Mouse (Mus musculus) cortical plate, adult 2 months (tissue): ENCODE data around the gene Cdk8. TPM values are rescaled to one million over a fixed set of nuclear protein-coding genes. Genes with fewer than 3 reads are reported as not detected.
A peak's percentile ranks its signal among the peaks of the same experiment; 100 is the strongest.

Source experiments
- H3K27ac ChIP-seq: fragments of 200-500 bp; 2 replicates; pipeline ENCODE4 v1.5.1; 2012; ENCODE audit warnings: low read length, control low read depth, inconsistent platforms; ENCODE audit not compliant: insufficient read depth
- H3K4me1 ChIP-seq: fragments of 200-500 bp; 2 replicates; pipeline ENCODE4 v1.6.1; 2011; ENCODE audit warnings: low read length; ENCODE audit not compliant: control insufficient read depth, insufficient read depth
- H3K4me3 ChIP-seq: fragments of 200-500 bp; 2 replicates; pipeline ENCODE4 v1.5.1; 2011; ENCODE audit warnings: mild to moderate bottlenecking, low read length, control low read depth; ENCODE audit not compliant: insufficient read depth
- CTCF ChIP-seq: fragments of 200-500 bp; IDR thresholded peaks from 2 replicates; pipeline ENCODE4 v1.5.1; 2011; ENCODE audit warnings: mild to moderate bottlenecking, control low read depth, low read length; ENCODE audit not compliant: insufficient read depth; ENCODE audit errors: extremely low read depth
- POLR2A ChIP-seq: fragments of 200-500 bp; IDR thresholded peaks from 2 replicates; pipeline ENCODE4 v1.6.1; 2011; ENCODE audit warnings: mild to moderate bottlenecking, low read length, control low read depth; ENCODE audit not compliant: insufficient read depth; ENCODE audit errors: extremely low read depth
- polyA plus RNA-seq: library from polyadenylated mRNA; depleted of rRNA; stranded (reverse); fragments of >200 nt; gene quantifications from 2 replicates; pipeline ENCODE4 v1.2.3, GENCODE M21; 2012

Gene Cdk8
- polyA plus RNA-seq, 1 experiment = 33.7 TPM

DNA sequence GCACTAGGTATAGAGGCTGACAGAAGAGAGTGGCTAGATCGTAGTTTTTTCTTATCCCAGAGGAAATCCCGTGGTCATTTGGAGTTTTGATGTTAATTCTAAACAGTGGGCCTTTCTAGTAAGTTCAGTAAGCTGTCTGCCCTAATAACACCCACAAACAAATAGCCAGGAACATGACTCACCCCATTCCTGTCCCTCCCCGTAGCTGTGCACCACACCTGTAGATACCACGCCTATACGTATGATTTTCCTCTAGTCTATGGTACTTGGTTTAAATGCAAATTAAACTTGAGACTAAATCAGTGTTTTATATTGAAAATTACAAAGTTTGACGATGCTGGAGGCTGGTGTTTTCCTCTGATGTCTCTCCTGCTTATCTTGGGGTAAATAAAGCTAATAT, 83.5 kb downstream of the Cdk8 start:
- TF ChIP-seq CTCF (no peak), POLR2A (no peak)
- Histone ChIP-seq H3K4me3 (no peak overlapping the region), H3K27ac (no peak overlapping the region), H3K4me1 (peaks cover 3% of the 10 kb centered on the region; the same call in 1 of the 2 replicates)

DNA sequence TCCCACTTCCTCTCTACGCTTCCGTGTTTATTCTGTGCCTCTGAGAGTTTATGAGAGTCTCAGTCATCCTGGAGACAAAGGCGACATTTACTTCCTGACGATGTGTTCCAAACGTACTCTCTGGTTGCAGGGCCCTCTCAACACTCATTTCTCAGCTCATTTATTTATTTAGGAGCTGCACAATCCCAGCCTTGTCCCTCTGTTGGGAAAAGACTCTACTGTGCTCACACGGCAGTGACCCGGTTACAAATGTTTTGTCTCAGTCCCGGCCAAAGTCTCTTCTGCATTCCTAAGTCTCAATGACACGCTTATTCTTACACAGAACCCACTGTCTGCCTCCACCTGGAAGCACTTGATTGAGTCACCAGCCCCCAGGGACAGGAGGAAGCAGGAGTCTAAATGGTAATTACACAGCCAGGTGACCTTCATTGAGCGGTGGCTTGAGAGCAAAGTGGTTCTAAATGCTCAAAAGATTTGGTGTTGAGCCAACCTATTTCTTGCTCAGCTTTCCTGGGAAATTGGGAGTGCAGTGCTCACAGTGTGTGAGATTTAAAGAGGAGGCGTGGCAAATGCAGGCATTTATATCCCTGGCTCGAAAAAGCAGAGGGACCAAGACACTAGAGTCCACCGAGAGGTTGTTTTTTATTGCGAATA, 84.4 kb downstream of the Cdk8 start:
- TF ChIP-seq CTCF (no peak), POLR2A (no peak)
- H3K4me3 ChIP-seq = no peak overlapping the region
- H3K4me1 ChIP-seq = peaks cover 3% of the 10 kb centered on the region; the same call in 1 of the 2 replicates
- no peak overlapping the region for H3K27ac ChIP-seq

DNA sequence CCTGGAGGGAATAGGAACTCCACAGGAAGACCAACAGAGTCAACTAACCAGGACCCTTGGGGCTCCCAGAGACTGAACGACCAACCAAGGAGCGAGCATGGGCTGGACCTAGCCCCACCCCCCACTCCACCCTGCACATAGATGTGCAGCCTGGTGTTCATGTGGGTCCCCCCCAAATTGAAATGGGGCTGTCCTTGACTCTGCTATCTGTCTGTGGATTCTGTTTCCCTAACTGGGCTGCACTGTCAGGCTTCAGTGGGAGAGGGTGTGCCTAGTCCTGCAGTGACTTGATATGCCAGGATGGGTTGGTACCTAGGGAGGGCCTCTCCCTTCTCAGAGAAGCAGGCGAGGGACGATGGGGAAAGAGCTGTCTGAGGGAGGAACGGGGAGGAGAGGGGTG, 85.3 kb downstream of the Cdk8 start:
- no peak for TF ChIP-seq CTCF
- TF ChIP-seq POLR2A = no peak
- peaks cover 3% of the 10 kb centered on the region; the same call in 1 of the 2 replicates for H3K4me1 ChIP-seq
- H3K27ac ChIP-seq = no peak overlapping the region
- no peak overlapping the region for H3K4me3 ChIP-seq

DNA sequence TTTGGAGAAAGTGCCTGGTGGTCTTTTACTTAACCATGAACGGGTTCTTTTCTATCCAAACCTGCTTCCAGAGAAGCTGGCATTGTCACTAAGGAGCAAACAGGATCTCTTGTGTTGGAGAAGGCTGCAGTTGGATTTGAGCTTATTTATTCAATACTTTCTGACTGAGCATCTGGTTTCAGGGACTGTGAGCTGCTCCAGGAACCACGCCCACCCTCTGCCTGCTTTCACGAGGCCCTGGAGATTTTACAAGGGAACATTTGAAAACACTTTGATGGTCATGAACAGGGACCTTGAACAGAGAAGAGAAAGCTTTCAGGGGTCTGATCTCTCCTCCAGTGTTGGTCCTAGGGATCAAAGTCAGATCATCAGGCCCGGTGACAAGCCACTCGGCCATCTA, 87.0 kb downstream of the Cdk8 start:
- Histone ChIP-seq H3K4me3 (no peak overlapping the region), H3K27ac (no peak overlapping the region), H3K4me1 (peaks cover 3% of the 10 kb centered on the region; the same call in 1 of the 2 replicates)
- TF ChIP-seq CTCF = no peak
- TF ChIP-seq POLR2A = no peak

DNA sequence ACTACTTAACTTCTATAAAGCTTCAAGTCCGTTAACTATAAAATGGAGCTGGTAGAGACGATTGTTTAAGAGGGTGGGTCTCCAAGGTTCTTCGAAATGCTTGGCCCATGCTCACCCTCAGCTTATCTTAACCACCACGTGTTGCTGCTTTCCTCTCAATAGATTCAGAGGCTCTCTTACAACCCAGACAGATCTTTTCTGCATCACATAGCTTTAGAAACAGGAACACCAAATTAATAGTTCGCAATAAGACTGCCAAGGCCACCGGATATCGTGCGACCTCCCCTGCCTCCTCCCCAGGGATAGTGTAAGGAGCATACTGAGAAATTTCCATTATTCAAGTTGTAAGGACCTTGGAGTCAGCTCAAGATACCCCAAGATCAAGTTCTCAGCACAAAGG, 87.4 kb downstream of the Cdk8 start:
- H3K4me1 ChIP-seq = peaks cover 3% of the 10 kb centered on the region; the same call in 1 of the 2 replicates

DNA sequence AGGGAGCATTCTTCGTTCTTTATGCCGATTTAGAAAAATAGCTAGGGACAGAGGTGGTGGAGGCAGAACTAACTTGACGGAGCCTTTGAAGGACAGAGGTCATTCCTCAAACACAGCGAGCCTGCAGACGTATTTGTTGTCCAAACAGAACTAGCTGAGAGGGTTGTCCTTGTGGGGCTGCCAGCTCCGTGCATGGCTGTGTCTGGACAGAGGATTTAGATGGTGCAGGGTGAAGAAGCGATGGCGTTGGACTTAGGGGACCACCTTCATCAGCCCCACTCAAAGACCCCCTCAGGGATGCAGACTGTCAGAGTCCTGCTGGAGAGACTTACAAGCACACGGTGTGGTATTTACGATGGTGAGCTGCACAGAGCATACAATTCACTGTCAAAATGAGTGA, 97.9 kb downstream of the Cdk8 start:
- no peak overlapping the region for H3K4me3 ChIP-seq

More for the DNA sequence above, 87.4 kb downstream of the Cdk8 start:
- H3K27ac ChIP-seq = no peak overlapping the region
- TF ChIP-seq CTCF (no peak), POLR2A (no peak)
- H3K4me3 ChIP-seq = no peak overlapping the region

DNA sequence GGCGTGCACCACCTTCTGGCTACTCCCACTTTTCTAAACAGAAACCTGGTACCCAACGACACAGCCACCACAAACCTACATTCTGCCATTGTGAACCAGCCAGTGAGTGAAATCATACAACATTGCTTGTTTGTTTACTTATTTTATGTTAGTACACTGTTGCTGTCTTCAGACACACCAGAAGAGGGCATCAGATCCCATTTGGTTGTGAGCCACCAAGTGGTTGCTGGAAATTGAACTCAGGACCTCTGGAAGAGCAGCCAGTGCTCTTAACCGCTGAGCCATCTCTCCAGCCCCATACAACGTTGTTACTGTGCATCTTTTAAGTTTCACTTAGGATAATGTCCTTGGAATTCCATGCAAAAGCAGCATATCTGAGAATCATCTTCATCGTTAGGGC, 98.5 kb downstream of the Cdk8 start:
- H3K4me1 ChIP-seq = peaks cover 2% of the 10 kb centered on the region; the same call in 1 of the 2 replicates
- no peak for TF ChIP-seq CTCF
- TF ChIP-seq POLR2A = no peak
- H3K4me3 ChIP-seq = no peak overlapping the region
- no peak overlapping the region for H3K27ac ChIP-seq

More for the DNA sequence above, 97.9 kb downstream of the Cdk8 start:
- H3K4me1 ChIP-seq = peaks cover 2% of the 10 kb centered on the region; the same call in 1 of the 2 replicates
- TF ChIP-seq CTCF (no peak), POLR2A (no peak)
- no peak overlapping the region for H3K27ac ChIP-seq

DNA sequence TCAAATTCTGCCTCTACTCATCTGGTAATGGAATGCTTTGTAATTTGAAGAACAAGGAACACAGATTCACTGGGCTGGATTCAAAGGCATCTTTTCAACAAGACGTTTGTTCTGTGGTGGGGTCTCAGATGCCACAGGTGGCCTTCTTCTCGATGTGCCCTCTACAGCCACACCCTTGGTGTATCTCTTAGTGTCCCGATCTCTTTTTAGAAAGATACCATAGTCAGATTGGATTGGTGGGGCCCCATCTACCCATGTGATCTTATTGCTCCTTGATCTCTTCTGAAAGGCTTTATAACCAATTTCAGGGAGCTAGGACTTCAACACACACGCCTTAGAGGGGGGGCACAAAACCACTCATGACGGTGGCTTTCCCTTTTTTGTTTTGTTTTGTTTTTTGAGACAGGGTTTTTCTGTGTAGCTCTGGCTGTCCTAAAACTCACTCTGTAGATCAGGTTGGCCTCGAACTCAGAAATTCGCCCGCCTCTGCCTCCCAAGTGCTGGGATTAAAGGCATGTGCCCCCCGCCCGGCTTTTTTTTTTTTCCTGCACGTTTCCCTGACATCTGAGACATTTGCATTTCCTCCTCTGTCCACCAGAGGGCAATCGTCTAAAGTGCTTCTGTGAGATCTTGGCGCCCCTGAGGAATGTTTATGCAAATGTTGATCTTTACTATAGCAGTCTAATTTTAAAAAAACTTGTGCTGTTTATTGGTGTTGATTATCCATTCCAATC, 99.2 kb downstream of the Cdk8 start:
- Histone ChIP-seq H3K27ac (no peak overlapping the region), H3K4me1 (peaks cover 2% of the 10 kb centered on the region; the same call in 1 of the 2 replicates), H3K4me3 (no peak overlapping the region)
- TF ChIP-seq CTCF (peak; percentile 60), POLR2A (no peak)

DNA sequence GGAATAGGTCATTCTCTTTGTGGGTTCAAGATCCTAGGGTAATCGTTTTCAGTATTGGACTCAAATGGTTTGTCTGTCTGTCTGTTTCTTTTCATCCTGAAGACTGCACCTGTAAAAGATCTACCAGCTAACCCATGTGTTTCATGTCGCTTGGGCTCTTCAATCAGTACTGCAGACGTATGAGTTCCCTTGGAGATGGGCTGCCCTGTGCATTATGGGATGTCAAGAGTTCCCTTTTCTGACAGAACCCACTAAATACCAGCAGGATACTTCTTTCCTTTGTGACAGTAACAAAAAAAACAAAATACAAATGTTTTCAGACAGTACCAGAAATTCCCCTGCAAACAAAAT, 99.7 kb downstream of the Cdk8 start:
- TF ChIP-seq POLR2A (no peak), CTCF (no peak)
- Histone ChIP-seq H3K4me1 (peaks cover 2% of the 10 kb centered on the region; the same call in 1 of the 2 replicates), H3K27ac (no peak overlapping the region), H3K4me3 (no peak overlapping the region)

DNA sequence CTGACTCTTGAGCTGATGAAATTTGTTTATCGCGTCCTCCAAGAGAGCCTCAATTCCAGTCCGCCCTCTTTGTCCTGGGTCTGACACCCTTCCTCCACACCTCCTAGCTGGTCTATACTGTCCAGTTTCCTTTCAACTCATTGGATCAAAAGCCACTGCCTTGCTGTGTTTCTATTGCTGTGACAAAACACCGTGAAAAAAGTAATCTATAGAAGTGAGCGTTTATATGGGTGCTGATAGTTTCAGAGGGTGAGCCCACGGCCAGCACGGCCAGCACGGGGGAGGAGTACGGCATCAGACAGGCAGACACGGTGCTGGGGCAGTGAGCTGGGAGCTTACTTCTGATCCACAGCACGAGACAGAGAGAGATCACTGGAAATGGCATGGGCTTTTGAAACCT, 100.1 kb downstream of the Cdk8 start:
- no peak overlapping the region for H3K27ac ChIP-seq
- no peak for TF ChIP-seq POLR2A
- TF ChIP-seq CTCF = no peak
- no peak overlapping the region for H3K4me3 ChIP-seq
- H3K4me1 ChIP-seq = peaks cover 2% of the 10 kb centered on the region; the same call in 1 of the 2 replicates
